Mouse (Mus musculus): ENCODE data around the gene Sox15.

The Sox15 gene

GRCm38 (mm10) chr11:69680136-69680855 is 25.2 kb downstream of the Sox15 start:
- no peak for DNase-seq (ENCODE audit: low spot score)

- peak; percentile 95 for DNase-seq (ENCODE audit: low spot score)
Measured at GRCm38 (mm10) chr11:69681314-69682208, 26.4 kb downstream of the Sox15 start, which contains the start of gene Senp3. Gene Senp3 (minus strand): TSS chr11:69682084.

- no peak for DNase-seq (ENCODE audit: low spot score)
Measured at GRCm38 (mm10) chr11:69682209-69682839, 27.2 kb downstream of the Sox15 start.

- peak; percentile 78 for DNase-seq (ENCODE audit: low spot score)
Measured at GRCm38 (mm10) chr11:69682840-69683533, 27.9 kb downstream of the Sox15 start.

GRCm38 (mm10) chr11:69683576-69683975 is 28.5 kb downstream of the Sox15 start:
- DNase-seq (ENCODE audit: low spot score) = no peak

GRCm38 (mm10) chr11:69684128-69684745 is 29.1 kb downstream of the Sox15 start:
- no peak for DNase-seq (ENCODE audit: low spot score)

GRCm38 (mm10) chr11:69684936-69685335 is 29.8 kb downstream of the Sox15 start:
- DNase-seq (ENCODE audit: low spot score) = no peak

GRCm38 (mm10) chr11:69685526-69686148 is 30.5 kb downstream of the Sox15 start, which contains the start of gene Tnfsf13:
Gene Tnfsf13 (minus strand): TSS chr11:69685784.
- no peak for DNase-seq (ENCODE audit: low spot score)

- no peak for DNase-seq (ENCODE audit: low spot score)
Measured at GRCm38 (mm10) chr11:69686377-69686776, 31.3 kb downstream of the Sox15 start.

GRCm38 (mm10) chr11:69687061-69687460 is 31.9 kb downstream of the Sox15 start:
- no peak for DNase-seq (ENCODE audit: low spot score)

GRCm38 (mm10) chr11:69689891-69690290 is 34.8 kb downstream of the Sox15 start:
- DNase-seq (ENCODE audit: low spot score) = no peak

- DNase-seq (ENCODE audit: low spot score) = no peak
Measured at GRCm38 (mm10) chr11:69692196-69692811, 37.2 kb downstream of the Sox15 start.

- no peak for DNase-seq (ENCODE audit: low spot score)
Measured at GRCm38 (mm10) chr11:69692863-69693262, 37.7 kb downstream of the Sox15 start.

GRCm38 (mm10) chr11:69693421-69693965 is 38.4 kb downstream of the Sox15 start:
- no peak for DNase-seq (ENCODE audit: low spot score)

GRCm38 (mm10) chr11:69695046-69695360 is 39.9 kb downstream of the Sox15 start:
- DNase-seq (ENCODE audit: low spot score) = no peak

- DNase-seq (ENCODE audit: low spot score) = no peak
Measured at GRCm38 (mm10) chr11:69695361-69696181, 40.5 kb downstream of the Sox15 start, which contains the start of the genes Tnfsf12 and Tnfsfm13. Gene Tnfsf12 (minus strand): TSS chr11:69695849. Gene Tnfsfm13 (minus strand): TSS chr11:69696098.

GRCm38 (mm10) chr11:69697396-69697795 is 42.3 kb downstream of the Sox15 start:
- DNase-seq (ENCODE audit: low spot score) = no peak

GRCm38 (mm10) chr11:69698574-69698973 is 43.5 kb downstream of the Sox15 start:
- DNase-seq (ENCODE audit: low spot score) = no peak

- DNase-seq (ENCODE audit: low spot score) = no peak
Measured at GRCm38 (mm10) chr11:69699595-69699994, 44.5 kb downstream of the Sox15 start.

Data from left cerebral cortex, adult 11 months (tissue).